Mouse (Mus musculus) megakaryocyte, embryonic 14.5 days (primary cell): ENCODE results near the gene Ssmem1. TPM values are rescaled to one million over a fixed set of nuclear protein-coding genes. Genes with fewer than 3 reads are reported as not detected.

Experiments used
- H3K27me3 ChIP-seq: replicated peaks from 2 replicates; pipeline ENCODE3; 2012; ENCODE audit warnings: inconsistent platforms
- H3K36me3 ChIP-seq: replicated peaks from 2 replicates; pipeline ENCODE3; 2012; ENCODE audit warnings: low read length, inconsistent platforms, mixed read lengths
- H3K4me1 ChIP-seq: 2 replicates; pipeline ENCODE4 v1.6.1; 2012; ENCODE audit warnings: inconsistent platforms
- H3K4me3 ChIP-seq: replicated peaks from 2 replicates; pipeline ENCODE3; 2012; ENCODE audit warnings: moderate library complexity, mild to moderate bottlenecking, inconsistent platforms
- H3K9me3 ChIP-seq: 2 replicates; pipeline ENCODE4 v1.6.1; 2012; ENCODE audit warnings: inconsistent platforms
- FLI1 ChIP-seq: IDR thresholded peaks from 2 replicates; pipeline ENCODE4 v1.6.1; 2012; ENCODE audit warnings: low read length, inconsistent platforms, mixed read lengths
- GATA1 ChIP-seq: IDR thresholded peaks from 3 replicates; pipeline ENCODE4 v1.6.1; 2012; ENCODE audit warnings: mixed read lengths, low read length, inconsistent platforms, borderline replicate concordance
- polyA plus RNA-seq: library from polyadenylated mRNA; stranded (reverse); fragments of >175 nt; gene quantifications from 2 replicates; pipeline ENCODE4 v1.2.3, GENCODE M21; 2012; ENCODE audit warnings: low replicate concordance; ENCODE audit not compliant: insufficient read depth

Ssmem1 gene
- polyA plus RNA-seq, 1 experiment: not detected

GRCm38 (mm10) chr6:30568069-30568468 is 58.4 kb downstream of the Ssmem1 start, which contains the start of gene Cpa4:
Gene Cpa4, plus strand, starts transcription at chr6:30568369.
- TF ChIP-seq GATA1: no peak
- no peak for TF ChIP-seq FLI1
- Histone ChIP-seq H3K27me3 (peaks cover 58% of the 10 kb centered on the region), H3K9me3 (no peaks in the 10 kb centered on the region), H3K4me1 (no peaks in the 10 kb centered on the region), H3K4me3 (no peak within 1 kb of the TSS), H3K36me3 (no peaks in the 10 kb centered on the region)

- H3K9me3 ChIP-seq: no peaks in the 10 kb centered on the region
- no peaks in the 10 kb centered on the region for H3K4me1 ChIP-seq
- no peak overlapping the region for H3K4me3 ChIP-seq
- H3K27me3 ChIP-seq: peaks cover 60% of the 10 kb centered on the region
- no peaks in the 10 kb centered on the region for H3K36me3 ChIP-seq
- TF ChIP-seq GATA1: no peak
- no peak for TF ChIP-seq FLI1
These were observed 59.7 kb downstream of the Ssmem1 start for GRCm38 (mm10) chr6:30569331-30569730.

Other genes starting within 250 kb of the Ssmem1 start
- 20.5 and 26.8 TPM in 2 replicates for gene Ube2h, start 205.3 kb upstream of the Ssmem1 start, polyA plus RNA-seq
- 51.0 and 80.3 TPM in 2 replicates for gene Zc3hc1, start 118.8 kb upstream of the Ssmem1 start, polyA plus RNA-seq
- gene Klhdc10, start 108.0 kb upstream of the Ssmem1 start, polyA plus RNA-seq: 6.6 and 8.2 TPM in 2 replicates
- 1.7 TPM in 1 of 2 replicates, not detected in the other for gene Tmem209, start 66 bp upstream of the Ssmem1 start, polyA plus RNA-seq
- not detected in 2 replicates for gene Cpa2, start 31.7 kb downstream of the Ssmem1 start, polyA plus RNA-seq
- gene Cpa4, start 58.5 kb downstream of the Ssmem1 start, polyA plus RNA-seq: not detected in 2 replicates
- gene Cpa5, start 101.2 kb downstream of the Ssmem1 start, polyA plus RNA-seq: not detected in 2 replicates
- gene Cpa1, start 129.4 kb downstream of the Ssmem1 start, polyA plus RNA-seq: not detected in 2 replicates
- 13.1 and 15.8 TPM in 2 replicates for gene Cep41, start 183.9 kb downstream of the Ssmem1 start, polyA plus RNA-seq
- 48.4 and 174 TPM in 2 replicates for gene Mest, start 213.7 kb downstream of the Ssmem1 start, polyA plus RNA-seq